Mouse (Mus musculus) small intestine, adult 2 months (tissue): ENCODE results near the gene Rab14.

Experiments used
- CTCF ChIP-seq: fragments of 200-500 bp; IDR thresholded peaks from 2 replicates; pipeline ENCODE4 v1.5.1; 2012; ENCODE audit warnings: low read depth, mild to moderate bottlenecking, control low read depth, inconsistent platforms, low read length, moderate library complexity, mixed read lengths; ENCODE audit not compliant: insufficient replicate concordance, insufficient read length; ENCODE audit errors: extremely low read depth
- POLR2A ChIP-seq: fragments of 200-500 bp; IDR thresholded peaks from 2 replicates; pipeline ENCODE4 v1.6.1; 2012; ENCODE audit warnings: low read depth, mild to moderate bottlenecking, control low read depth, inconsistent platforms, low read length, moderate library complexity

DNA sequence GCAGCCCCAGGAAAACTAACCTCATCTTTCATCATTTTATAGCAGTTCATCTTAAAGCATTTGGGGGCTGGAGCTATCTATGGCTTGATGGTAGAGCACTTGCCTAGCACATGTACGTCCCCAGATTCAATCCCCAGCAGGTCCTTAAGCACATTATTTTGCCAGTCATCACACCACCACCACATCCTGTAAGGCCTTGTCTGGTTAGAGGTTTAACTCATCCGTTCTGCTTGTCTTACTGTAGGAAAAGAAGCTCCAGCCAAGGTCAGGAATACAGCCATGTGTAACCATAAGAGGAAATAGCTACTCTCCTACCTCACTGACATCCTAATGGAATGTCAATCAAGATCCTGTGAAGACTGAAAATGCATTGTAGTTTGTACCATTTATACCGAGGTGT, 22.8 kb downstream of the Rab14 start:
- TF ChIP-seq POLR2A = no peak
- no peak for TF ChIP-seq CTCF
